Mouse (Mus musculus) bone marrow macrophage, adult 2 months (primary cell): Measurements from ENCODE around the gene Gstt1.

Source experiments
- CTCF ChIP-seq: IDR thresholded peaks from 2 replicates; pipeline ENCODE4 v1.5.1; 2012; ENCODE audit warnings: low read depth, mild to moderate bottlenecking, low read length, moderate library complexity
- POLR2A ChIP-seq: IDR thresholded peaks from 2 replicates; pipeline ENCODE4 v1.6.1; 2012; ENCODE audit warnings: mild to moderate bottlenecking, low read depth, low read length, borderline replicate concordance

- TF ChIP-seq POLR2A: no peak
- no peak for TF ChIP-seq CTCF
Observed at GRCm38 (mm10) chr10:75819882-75820281, 21.5 kb upstream of the Gstt1 start.
